Mouse (Mus musculus): ENCODE results near the gene Gm20458.
A peak's percentile ranks its signal among the peaks of the same experiment; 100 is the strongest.

- TF ChIP-seq CTCF (IDR thresholded peaks at IDR 0.05; ENCODE audit: borderline replicate concordance, extremely low read depth, insufficient read depth, insufficient read length), result peak; percentile 86; the same call in 1 of the 2 replicates
- TF ChIP-seq POLR2A (IDR thresholded peaks at IDR 0.05; ENCODE audit: borderline replicate concordance, extremely low read depth, insufficient read depth, insufficient read length, poor library complexity, severe bottlenecking), result no peak
Measured at GRCm38 (mm10) chr2:164531169-164531568, 70.4 kb downstream of the Gm20458 start.

All from brain, embryonic 14.5 days (tissue).